Mouse (Mus musculus): ENCODE measurements around the gene Ngb.

GRCm38 (mm10) chr12:87047536-87047935, 54.8 kb downstream of the Ngb start:
- TF ChIP-seq GATA1 (IDR thresholded peaks at IDR 0.05; ENCODE audit: low read length) (no peak), TAL1 (IDR thresholded peaks at IDR 0.05; ENCODE audit: low read length) (no peak)

Measured in erythroblast, embryonic 14.5 days (primary cell).